Mouse (Mus musculus) myocyte (in vitro differentiated cells): ENCODE results near the gene Spata31d1b. TPM values are rescaled to one million over a fixed set of nuclear protein-coding genes. Genes with fewer than 3 reads are reported as not detected.

ENCODE experiments used
- H3K27me3 ChIP-seq: one replicate; pipeline ENCODE4 v1.6.1; 2011; ENCODE audit not compliant: control insufficient read depth, insufficient read depth, insufficient read length
- H3K36me3 ChIP-seq: one replicate; pipeline ENCODE4 v1.6.1; 2011; ENCODE audit not compliant: control insufficient read depth, insufficient read depth
- H3K4me2 ChIP-seq: one replicate; pipeline ENCODE4 v1.6.1; 2011; ENCODE audit warnings: low read depth, control low read depth
- H3K4me3 ChIP-seq: one replicate; pipeline ENCODE4 v1.5.1; 2011; ENCODE audit warnings: mild to moderate bottlenecking, control low read depth, moderate library complexity
- H3K79me2 ChIP-seq: one replicate; pipeline ENCODE4 v1.6.1; 2011; ENCODE audit not compliant: control insufficient read depth, insufficient read depth
- H3ac ChIP-seq: one replicate; pipeline ENCODE4 v1.6.1; 2011; ENCODE audit not compliant: control insufficient read depth, insufficient read length
- CEBPB ChIP-seq: IDR thresholded peaks from 2 replicates; pipeline ENCODE4 v1.6.1; 2011; ENCODE audit warnings: mild to moderate bottlenecking, moderate library complexity; ENCODE audit not compliant: poor library complexity, insufficient read depth, severe bottlenecking
- E2F4 ChIP-seq: IDR thresholded peaks from one replicate; pipeline ENCODE4 v1.6.1; 2011; ENCODE audit warnings: mild to moderate bottlenecking, control low read depth, moderate library complexity; ENCODE audit not compliant: insufficient read depth
- MAX ChIP-seq: IDR thresholded peaks from one replicate; pipeline ENCODE4 v1.6.1; 2011; ENCODE audit warnings: low read depth, mild to moderate bottlenecking, control low read depth
- MYOD1 ChIP-seq, 3 experiments: IDR thresholded peaks; one replicate each; pipeline ENCODE4 v1.6.1; 2011; ENCODE audit warnings: control low read depth in 2 of 3, low read depth in 2 of 3, mild to moderate bottlenecking in 2 of 3, moderate library complexity in 1 of 3; ENCODE audit not compliant: insufficient read length in 2 of 3, control insufficient read depth in 1 of 3
- MYOG ChIP-seq, 3 experiments: IDR thresholded peaks; one replicate each; pipeline ENCODE4 v1.6.1; 2011; ENCODE audit warnings: control low read depth in 2 of 3, low read depth in 2 of 3, mild to moderate bottlenecking in 2 of 3; ENCODE audit not compliant: insufficient read length in 2 of 3, control insufficient read depth in 1 of 3, insufficient read depth in 1 of 3
- POLR2A ChIP-seq: IDR thresholded peaks from one replicate; pipeline ENCODE4 v1.6.1; 2011; ENCODE audit warnings: low read depth, mild to moderate bottlenecking, control low read depth, moderate library complexity; ENCODE audit not compliant: insufficient read length
- POLR2AphosphoS2 ChIP-seq: IDR thresholded peaks from one replicate; pipeline ENCODE4 v1.6.1; 2011; ENCODE audit warnings: low read depth, control low read depth; ENCODE audit not compliant: insufficient read length
- REST ChIP-seq: IDR thresholded peaks from one replicate; pipeline ENCODE4 v1.6.1; 2011; ENCODE audit warnings: mild to moderate bottlenecking, control low read depth, moderate library complexity; ENCODE audit not compliant: insufficient read depth, insufficient read length
- SRF ChIP-seq: IDR thresholded peaks from one replicate; pipeline ENCODE4 v1.6.1; 2011; ENCODE audit warnings: low read depth; ENCODE audit not compliant: control insufficient read depth, insufficient read length
- TCF12 ChIP-seq: IDR thresholded peaks from one replicate; pipeline ENCODE4 v1.6.1; 2011; ENCODE audit warnings: mild to moderate bottlenecking, control low read depth; ENCODE audit not compliant: poor library complexity, insufficient read depth, severe bottlenecking
- TCF3 ChIP-seq: IDR thresholded peaks from one replicate; pipeline ENCODE4 v1.6.1; 2011; ENCODE audit warnings: low read depth, control low read depth; ENCODE audit not compliant: insufficient read length
- USF1 ChIP-seq: IDR thresholded peaks from one replicate; pipeline ENCODE4 v1.6.1; 2011; ENCODE audit warnings: low read depth, mild to moderate bottlenecking, control low read depth, moderate library complexity
- polyA plus RNA-seq: library from polyadenylated mRNA; unstranded; fragments of >200 nt; fragmentation: generic; extraction: Trizol; gene quantifications from one replicate; pipeline ENCODE4 v1.2.1, GENCODE M21; 2012; ENCODE audit warnings: missing spikeins

The Spata31d1b gene
- polyA plus RNA-seq, 1 experiment, result not detected

DNA sequence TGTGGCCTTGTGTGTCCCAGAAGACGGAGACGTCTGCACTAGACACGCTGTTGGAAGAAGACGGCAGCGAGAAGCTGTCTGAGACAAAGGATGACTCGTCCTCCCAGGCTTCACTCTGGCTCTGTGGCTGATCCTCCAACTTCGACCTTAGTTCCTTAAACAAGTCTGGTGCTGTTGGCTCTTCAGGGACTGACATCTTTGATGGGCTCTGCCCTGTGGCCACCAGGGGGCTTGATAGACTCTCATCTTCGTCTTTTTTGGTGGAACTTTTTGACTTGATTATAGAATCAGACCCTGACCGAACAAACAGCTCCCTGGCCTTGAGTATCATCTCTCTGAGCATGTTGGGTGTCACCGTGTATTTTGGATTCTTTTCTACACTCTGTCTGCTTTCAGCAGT is 29.6 kb downstream of the Spata31d1b start:
- no peak overlapping the region for H3K4me2 ChIP-seq
- TF ChIP-seq POLR2A (no peak), CEBPB (no peak), SRF (no peak)
- no peak overlapping the region for H3K4me3 ChIP-seq
- H3K27me3 ChIP-seq, result peaks cover 5% of the 10 kb centered on the region
- no peak overlapping the region for H3ac ChIP-seq
- H3K79me2 ChIP-seq, result no peaks in the 10 kb centered on the region
- H3K36me3 ChIP-seq, result no peaks in the 10 kb centered on the region

DNA sequence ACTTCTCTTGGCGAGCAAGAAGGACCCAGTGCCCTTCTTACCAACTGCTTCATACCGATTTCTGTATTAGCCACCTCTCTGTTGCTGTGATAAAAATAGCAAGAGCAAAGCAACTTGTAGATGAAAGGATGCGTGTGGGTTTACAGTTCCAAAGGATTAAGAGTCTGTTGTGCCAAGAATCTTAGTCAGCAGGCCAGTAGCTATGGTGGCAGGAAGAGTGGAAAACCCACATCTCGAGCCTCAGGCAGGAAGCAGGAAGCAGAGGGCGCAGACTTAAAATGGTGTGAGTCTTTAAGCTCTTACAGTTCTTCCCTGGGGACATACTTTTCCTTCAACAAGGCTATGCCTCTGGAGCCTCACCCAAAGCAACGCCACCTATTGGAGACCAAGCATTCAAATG is 33.4 kb downstream of the Spata31d1b start:
- H3K4me3 ChIP-seq, result no peak overlapping the region
- H3K4me2 ChIP-seq, result no peak overlapping the region
- no peaks in the 10 kb centered on the region for H3K36me3 ChIP-seq
- no peak overlapping the region for H3ac ChIP-seq
- no peaks in the 10 kb centered on the region for H3K27me3 ChIP-seq
- H3K79me2 ChIP-seq, result no peaks in the 10 kb centered on the region
- TF ChIP-seq SRF (no peak), POLR2A (no peak), CEBPB (no peak), USF1 (no peak), TCF12 (no peak), MYOD1 (IDR thresholded peaks at IDR 0.05; ENCODE audit: control insufficient read depth in 1 of 3, insufficient read length in 2 of 3, low read depth in 2 of 3) (no peak), REST (no peak)

DNA sequence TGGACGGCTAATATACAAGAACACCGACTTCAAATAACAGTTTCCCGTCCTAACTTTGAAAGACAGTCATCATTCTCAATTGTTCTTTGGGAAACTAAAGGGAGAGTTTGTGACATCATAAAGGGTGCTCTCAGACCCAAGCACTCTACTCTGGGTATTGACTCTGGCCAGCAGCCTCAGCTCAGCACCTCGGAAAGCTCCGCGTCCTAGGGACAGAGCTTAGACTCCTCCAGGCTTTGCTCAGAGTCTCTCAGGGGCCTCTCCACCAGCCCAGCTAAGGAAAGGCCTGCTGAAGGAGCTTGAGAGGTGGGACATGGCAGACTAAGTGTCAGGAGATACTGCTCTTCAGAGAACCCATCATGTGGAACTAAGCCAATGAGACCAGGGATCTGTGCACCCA is 34.1 kb downstream of the Spata31d1b start:
- Histone ChIP-seq H3K4me3 (no peak overlapping the region), H3K79me2 (no peaks in the 10 kb centered on the region), H3ac (no peak overlapping the region), H3K27me3 (no peaks in the 10 kb centered on the region), H3K4me2 (no peak overlapping the region), H3K36me3 (no peaks in the 10 kb centered on the region)
- TF ChIP-seq SRF (no peak), REST (peak; percentile 61)

DNA sequence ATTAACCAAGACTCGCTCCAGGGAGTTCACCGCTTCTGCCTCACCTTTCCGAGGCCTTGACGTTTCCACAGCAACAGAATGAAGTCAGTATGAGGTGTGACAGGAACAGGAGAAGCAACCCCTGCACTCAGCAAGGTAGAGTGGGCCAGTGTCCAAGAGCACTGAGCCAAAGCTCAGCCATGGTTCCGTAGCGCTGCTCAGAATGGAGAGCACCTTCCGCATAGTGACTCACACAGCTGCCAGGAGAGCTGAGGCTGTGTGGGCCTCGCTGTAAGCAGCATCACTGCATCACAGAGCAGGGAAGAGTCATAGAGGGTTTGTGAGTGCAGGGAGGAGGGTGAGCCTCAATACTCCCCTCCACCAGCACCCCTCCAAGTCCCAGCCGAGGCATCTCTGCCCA is 34.6 kb downstream of the Spata31d1b start, which contains the start of gene 1700014D04Rik:
Gene 1700014D04Rik, minus strand, starts transcription at position 42 of the 400 bp plus-strand sequence.
- no peak within 1 kb of the TSS for H3K4me2 ChIP-seq
- no peaks in the 10 kb centered on the region for H3K36me3 ChIP-seq
- TF ChIP-seq MYOG (IDR thresholded peaks at IDR 0.05; ENCODE audit: control insufficient read depth in 1 of 3, insufficient read depth in 1 of 3, insufficient read length in 2 of 3, low read depth in 2 of 3), result no peak
- TF ChIP-seq CEBPB, result no peak
- TF ChIP-seq E2F4, result no peak
- TF ChIP-seq TCF3, result no peak
- no peak for TF ChIP-seq REST
- TF ChIP-seq MYOD1 (IDR thresholded peaks at IDR 0.05; ENCODE audit: control insufficient read depth in 1 of 3, insufficient read length in 2 of 3, low read depth in 2 of 3), result no peak
- TF ChIP-seq SRF, result no peak
- TF ChIP-seq TCF12, result no peak
- no peak for TF ChIP-seq MAX
- no peak for TF ChIP-seq POLR2A
- TF ChIP-seq POLR2AphosphoS2, result no peak
- TF ChIP-seq USF1, result no peak
- H3ac ChIP-seq, result no peak within 1 kb of the TSS
- no peaks in the 10 kb centered on the region for H3K79me2 ChIP-seq
- H3K27me3 ChIP-seq, result no peaks in the 10 kb centered on the region
- no peak within 1 kb of the TSS for H3K4me3 ChIP-seq

DNA sequence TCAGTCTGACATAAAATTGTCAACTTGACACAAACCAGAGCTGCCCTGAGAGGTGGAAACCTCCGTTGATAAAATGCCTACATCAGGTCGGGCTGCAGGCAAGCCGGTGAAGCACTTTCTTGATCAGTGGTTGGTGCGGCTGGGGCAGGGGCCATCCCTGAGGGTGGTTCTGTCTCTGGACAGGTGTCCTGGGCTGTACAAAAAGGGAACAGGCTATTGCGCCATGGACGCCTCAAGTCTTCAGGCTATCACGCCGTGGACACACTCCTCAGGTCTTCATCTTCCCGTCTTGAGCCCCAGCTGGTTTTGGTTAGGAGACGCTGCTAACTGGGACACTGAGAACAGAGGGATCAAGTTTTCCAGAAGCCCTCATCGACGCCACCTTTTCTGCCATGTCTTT is 38.2 kb downstream of the Spata31d1b start:
- Histone ChIP-seq H3K4me2 (no peak overlapping the region), H3K27me3 (no peaks in the 10 kb centered on the region), H3K36me3 (no peaks in the 10 kb centered on the region), H3K79me2 (no peaks in the 10 kb centered on the region), H3ac (no peak overlapping the region), H3K4me3 (no peak overlapping the region)
- no peak for TF ChIP-seq MYOG (IDR thresholded peaks at IDR 0.05; ENCODE audit: control insufficient read depth in 1 of 3, insufficient read depth in 1 of 3, insufficient read length in 2 of 3, low read depth in 2 of 3)
- no peak for TF ChIP-seq REST
- TF ChIP-seq E2F4, result no peak
- TF ChIP-seq CEBPB, result no peak
- no peak for TF ChIP-seq TCF12
- TF ChIP-seq POLR2A, result no peak
- no peak for TF ChIP-seq USF1
- TF ChIP-seq TCF3, result no peak
- TF ChIP-seq SRF, result no peak
- TF ChIP-seq MAX, result no peak
- no peak for TF ChIP-seq POLR2AphosphoS2

DNA sequence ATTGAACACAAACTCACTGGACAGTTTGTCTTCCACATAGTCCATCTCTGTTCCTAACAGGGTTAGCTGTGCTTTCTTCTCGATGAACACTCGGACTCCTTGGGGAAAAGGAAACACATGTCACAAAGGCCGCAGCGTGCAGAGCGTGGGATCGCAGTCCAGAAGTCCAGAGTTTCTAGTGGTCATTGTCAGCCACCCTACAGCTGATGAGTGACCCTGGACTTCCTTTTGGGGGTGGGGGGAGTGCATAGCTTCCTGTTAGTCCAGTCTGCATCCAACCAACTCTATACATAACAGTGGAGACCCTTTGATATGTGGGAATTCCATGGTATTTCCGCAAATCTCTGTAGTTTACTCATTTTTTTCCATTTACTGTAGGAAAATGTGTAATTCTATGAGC is 44.8 kb downstream of the Spata31d1b start:
- H3K36me3 ChIP-seq, result peaks cover 20% of the 10 kb centered on the region
- H3K4me2 ChIP-seq, result no peak overlapping the region
- TF ChIP-seq CEBPB (no peak), MAX (no peak), TCF3 (no peak), POLR2AphosphoS2 (no peak), TCF12 (no peak), REST (no peak), POLR2A (no peak)
- H3K4me3 ChIP-seq, result no peak overlapping the region
- H3ac ChIP-seq, result no peak overlapping the region
- H3K27me3 ChIP-seq, result no peaks in the 10 kb centered on the region
- peaks cover under 1% of the 10 kb centered on the region for H3K79me2 ChIP-seq
